Mouse (Mus musculus) thymus, postnatal 25 days (tissue): Measurements from ENCODE around the gene Kat6b.

Experiments used
- DNase-seq: peaks from one replicate; pipeline ENCODE4 v3.0.0; 2022

Kat6b gene

GRCm38 (mm10) chr14:21525674-21526073, 44.4 kb downstream of the Kat6b start:
- DNase-seq, result no peak

- no peak for DNase-seq
Measured at GRCm38 (mm10) chr14:21533566-21533965, 52.3 kb downstream of the Kat6b start.

- no peak for DNase-seq
Measured at GRCm38 (mm10) chr14:21534066-21534465, 52.8 kb downstream of the Kat6b start.

GRCm38 (mm10) chr14:21534542-21535272, 53.5 kb downstream of the Kat6b start:
- no peak for DNase-seq

GRCm38 (mm10) chr14:21536485-21537181, 55.4 kb downstream of the Kat6b start:
- DNase-seq, result no peak

GRCm38 (mm10) chr14:21537838-21538237, 56.6 kb downstream of the Kat6b start:
- DNase-seq, result no peak

GRCm38 (mm10) chr14:21539731-21540130, 58.5 kb downstream of the Kat6b start:
- no peak for DNase-seq

- DNase-seq, result no peak
Measured at GRCm38 (mm10) chr14:21540361-21540760, 59.1 kb downstream of the Kat6b start.

- DNase-seq, result no peak
Measured at GRCm38 (mm10) chr14:21545529-21545928, 64.3 kb downstream of the Kat6b start.

- no peak for DNase-seq
Measured at GRCm38 (mm10) chr14:21546351-21546750, 65.1 kb downstream of the Kat6b start.

GRCm38 (mm10) chr14:21547297-21547696, 66.1 kb downstream of the Kat6b start:
- DNase-seq, result no peak

GRCm38 (mm10) chr14:21547965-21548364, 66.7 kb downstream of the Kat6b start:
- no peak for DNase-seq

- DNase-seq, result no peak
Measured at GRCm38 (mm10) chr14:21548952-21549607, 67.8 kb downstream of the Kat6b start.

GRCm38 (mm10) chr14:21549608-21550115, 68.4 kb downstream of the Kat6b start:
- no peak for DNase-seq

GRCm38 (mm10) chr14:21550576-21550975, 69.3 kb downstream of the Kat6b start:
- DNase-seq, result no peak

- no peak for DNase-seq
Measured at GRCm38 (mm10) chr14:21551655-21552054, 70.4 kb downstream of the Kat6b start.

GRCm38 (mm10) chr14:21552958-21553357, 71.7 kb downstream of the Kat6b start:
- no peak for DNase-seq

GRCm38 (mm10) chr14:21554046-21554445, 72.8 kb downstream of the Kat6b start:
- no peak for DNase-seq

GRCm38 (mm10) chr14:21558440-21559131, 77.4 kb downstream of the Kat6b start:
- DNase-seq, result no peak

GRCm38 (mm10) chr14:21559447-21559846, 78.2 kb downstream of the Kat6b start:
- no peak for DNase-seq

- peak; percentile 25 for DNase-seq
Measured at GRCm38 (mm10) chr14:21560481-21561209, 79.4 kb downstream of the Kat6b start.

GRCm38 (mm10) chr14:21561396-21562065, 80.3 kb downstream of the Kat6b start:
- no peak for DNase-seq
